Mouse (Mus musculus): ENCODE results near the gene Odf3b. TPM values are rescaled to one million over a fixed set of nuclear protein-coding genes. Genes with fewer than 3 reads are reported as not detected.

Odf3b gene
- polyA plus RNA-seq, 1 experiment from 2014 or later: 0.56 TPM

DNA sequence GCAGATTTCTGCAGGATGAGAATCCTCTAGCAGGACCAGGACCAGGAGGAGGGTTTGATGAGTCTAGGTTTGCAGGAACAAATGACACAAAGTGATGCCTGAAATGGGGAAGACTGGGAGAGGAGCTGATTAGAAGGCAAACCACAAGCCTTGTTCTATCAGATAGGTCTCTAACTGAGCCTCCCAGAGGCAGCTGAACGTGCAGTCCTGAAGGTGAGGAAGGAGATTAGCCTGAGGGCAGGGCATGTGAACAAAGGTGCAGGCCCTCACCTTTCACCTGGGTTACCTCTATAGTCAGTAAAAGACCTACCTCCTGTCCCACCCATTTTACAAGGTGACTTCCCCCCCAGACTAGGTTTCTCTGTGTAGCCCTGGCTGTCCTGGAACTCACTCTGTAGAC lies 20.6 kb upstream of the Odf3b start:
- WGBS (ENCODE audit: insufficient replicate concordance): 7% methylated on average over 1 of the region's 1 CpGs
- H3K9ac ChIP-seq: no peak overlapping the region
- no peaks in the 10 kb centered on the region for H3K9me3 ChIP-seq (replicated peaks)
- H3K27me3 ChIP-seq: no peaks in the 10 kb centered on the region
- DNase-seq: no peak
- no peak overlapping the region for H3K4me3 ChIP-seq (replicated peaks)
- no peak for ATAC-seq (ENCODE audit: low read depth)
- no peak overlapping the region for H3K27ac ChIP-seq
- no peaks in the 10 kb centered on the region for H3K36me3 ChIP-seq
- H3K4me1 ChIP-seq (replicated peaks): 0 out of 2 replicates have a peak, but pooled peaks cover 3% of the 10 kb centered on the region
- no peak overlapping the region for H3K4me2 ChIP-seq

DNA sequence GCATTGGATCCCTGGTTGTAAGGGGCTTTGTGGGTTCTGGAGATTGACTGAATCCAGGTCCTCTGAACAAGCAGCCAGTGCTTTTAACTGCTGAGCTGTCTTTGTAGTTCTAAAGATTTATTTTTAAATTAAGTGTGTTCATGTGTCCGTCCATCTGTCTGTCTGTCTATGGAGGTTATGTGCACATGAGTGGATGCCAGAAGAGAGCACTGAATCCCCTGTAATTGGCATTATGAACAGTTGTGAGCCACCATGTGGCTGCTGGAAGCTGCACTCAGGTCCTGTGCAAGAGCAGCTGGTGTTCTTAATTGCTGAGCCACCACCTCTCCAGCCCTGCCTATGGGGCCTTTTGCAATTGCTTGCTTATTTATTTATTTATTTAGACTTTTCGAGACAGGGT lies 19.1 kb upstream of the Odf3b start:
- Histone ChIP-seq H3K9ac (no peak overlapping the region), H3K4me1 (replicated peaks) (0 out of 2 replicates have a peak, but pooled peaks cover 3% of the 10 kb centered on the region), H3K4me3 (replicated peaks) (no peak overlapping the region), H3K27ac (no peak overlapping the region), H3K36me3 (no peaks in the 10 kb centered on the region), H3K4me2 (no peak overlapping the region), H3K27me3 (no peaks in the 10 kb centered on the region), H3K9me3 (replicated peaks) (no peaks in the 10 kb centered on the region)
- ATAC-seq (ENCODE audit: low read depth): no peak
- WGBS (ENCODE audit: insufficient replicate concordance): 66% methylated on average over 2 of the region's 2 CpGs
- DNase-seq: no peak

DNA sequence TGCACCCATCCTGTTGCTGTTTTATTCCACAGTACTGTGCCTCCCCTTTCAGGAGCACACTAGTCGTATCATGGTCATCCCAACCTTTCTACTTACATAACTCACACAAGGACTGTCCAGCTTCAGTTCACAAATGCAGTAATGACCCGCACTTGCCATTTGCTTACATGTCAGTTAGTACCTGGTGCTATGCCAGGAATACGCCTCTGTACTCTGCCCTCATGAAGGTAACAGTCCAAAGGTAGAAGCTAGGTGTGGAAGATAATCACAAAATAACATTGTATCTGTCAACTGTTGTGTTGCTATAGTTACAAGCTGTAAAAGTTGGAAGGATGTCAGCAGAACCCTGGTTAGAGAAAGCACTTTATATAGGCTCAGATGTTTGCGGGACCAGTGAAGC lies 17.8 kb upstream of the Odf3b start:
- no peak for ATAC-seq (ENCODE audit: low read depth)

DNA sequence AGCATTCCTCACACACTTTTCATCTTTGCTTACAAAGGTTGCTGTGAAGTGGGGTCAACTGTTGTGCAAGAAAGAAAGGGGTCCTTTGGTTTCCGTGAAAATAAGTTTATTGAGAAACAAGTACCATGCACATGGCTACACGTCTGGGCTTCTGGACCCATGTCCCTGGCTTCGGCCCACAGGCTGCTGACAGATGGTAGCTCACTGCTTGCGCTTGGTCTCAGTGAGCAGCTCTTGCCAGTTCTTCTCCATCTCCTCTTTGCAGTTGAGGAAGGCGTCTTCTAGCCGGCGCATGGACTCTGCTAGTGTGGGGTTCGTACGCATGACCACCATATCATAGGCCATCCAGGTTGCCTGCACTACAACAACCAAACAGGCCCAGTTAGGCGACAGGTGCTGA lies 11.0 kb upstream of the Odf3b start:
- Histone ChIP-seq H3K4me3 (replicated peaks) (no peak overlapping the region), H3K4me2 (no peak overlapping the region), H3K9me3 (replicated peaks) (no peaks in the 10 kb centered on the region), H3K27ac (no peak overlapping the region), H3K27me3 (peaks cover 12% of the 10 kb centered on the region; the same call in 1 of the 2 replicates), H3K4me1 (replicated peaks) (no peaks in the 10 kb centered on the region), H3K9ac (no peak overlapping the region), H3K36me3 (no peaks in the 10 kb centered on the region)
- no peak for DNase-seq
- WGBS (ENCODE audit: insufficient replicate concordance): 78% methylated on average over 10 of the region's 10 CpGs
- no peak for ATAC-seq (ENCODE audit: low read depth)

More for the DNA sequence above, 17.8 kb upstream of the Odf3b start:
- H3K9me3 ChIP-seq (replicated peaks): no peaks in the 10 kb centered on the region
- WGBS (ENCODE audit: insufficient replicate concordance): 64% methylated on average over 4 of the region's 4 CpGs
- H3K4me1 ChIP-seq (replicated peaks): 0 out of 2 replicates have a peak, but pooled peaks cover 3% of the 10 kb centered on the region
- H3K27ac ChIP-seq: no peak overlapping the region
- H3K9ac ChIP-seq: no peak overlapping the region
- no peak overlapping the region for H3K4me2 ChIP-seq
- no peak overlapping the region for H3K4me3 ChIP-seq (replicated peaks)
- no peaks in the 10 kb centered on the region for H3K36me3 ChIP-seq
- no peaks in the 10 kb centered on the region for H3K27me3 ChIP-seq
- DNase-seq: no peak

DNA sequence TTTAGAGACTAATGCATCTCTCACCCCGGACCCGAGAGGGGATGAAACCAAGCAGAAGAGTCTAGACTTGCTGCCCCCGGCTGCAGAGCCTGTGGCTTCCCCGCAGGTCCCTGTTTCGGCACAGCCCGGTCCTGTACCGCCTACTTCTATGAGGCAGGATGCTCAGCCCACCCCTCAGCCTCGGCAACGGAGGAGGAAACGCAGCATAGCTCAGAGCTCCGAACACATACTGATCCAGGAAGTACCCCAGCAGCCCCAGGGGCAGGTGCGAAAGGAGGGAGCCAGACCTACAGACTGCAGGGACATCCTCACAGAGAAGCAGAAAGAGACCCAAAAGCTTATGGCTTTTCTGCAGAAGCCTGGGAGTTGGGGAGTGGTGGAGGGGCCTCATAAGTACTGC lies 8.0 kb upstream of the Odf3b start:
- no peaks in the 10 kb centered on the region for H3K9me3 ChIP-seq (replicated peaks)
- no peak overlapping the region for H3K9ac ChIP-seq
- 37% methylated on average over 12 of the region's 12 CpGs for WGBS (ENCODE audit: insufficient replicate concordance)
- ATAC-seq (ENCODE audit: low read depth) (no peak), DNase-seq (no peak)
- peaks cover 14% of the 10 kb centered on the region for H3K27me3 ChIP-seq
- no peaks in the 10 kb centered on the region for H3K36me3 ChIP-seq
- H3K27ac ChIP-seq: no peak overlapping the region
- H3K4me3 ChIP-seq (replicated peaks): no peak overlapping the region
- no peak overlapping the region for H3K4me2 ChIP-seq
- H3K4me1 ChIP-seq (replicated peaks): no peaks in the 10 kb centered on the region

DNA sequence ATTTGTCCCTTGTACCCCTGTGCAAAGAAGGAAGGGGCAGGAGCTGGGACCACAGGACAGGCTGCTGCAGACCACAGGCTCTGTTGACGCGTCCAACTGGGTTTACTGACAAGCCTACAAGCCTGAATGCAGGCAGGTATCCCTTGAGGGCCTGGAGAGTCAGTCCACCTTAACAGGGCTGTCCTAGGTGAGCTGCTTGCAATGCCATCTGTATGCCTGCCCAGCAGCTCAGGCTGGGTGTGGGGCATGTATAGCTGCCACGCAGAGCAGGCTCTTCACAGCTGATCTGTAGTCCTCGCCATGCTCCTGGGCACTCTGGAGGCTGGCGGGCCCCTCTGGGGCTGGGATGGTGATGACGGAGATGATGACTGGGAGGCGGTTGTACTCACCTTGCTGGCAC lies 5.5 kb upstream of the Odf3b start, which contains the start of gene Klhdc7b:
Gene Klhdc7b, plus strand, starts transcription at position 301 of the 400 bp plus-strand sequence.
- Histone ChIP-seq H3K9me3 (replicated peaks) (no peaks in the 10 kb centered on the region), H3K4me1 (replicated peaks) (peaks cover 1% of the 10 kb centered on the region), H3K4me2 (no peak within 1 kb of the TSS), H3K27ac (no peak within 1 kb of the TSS), H3K9ac (no peak within 1 kb of the TSS), H3K36me3 (no peaks in the 10 kb centered on the region), H3K4me3 (replicated peaks) (no peak within 1 kb of the TSS), H3K27me3 (peaks cover 16% of the 10 kb centered on the region)
- DNase-seq (no peak), ATAC-seq (ENCODE audit: low read depth) (no peak)
- WGBS (ENCODE audit: insufficient replicate concordance): 64% methylated on average over 7 of the region's 7 CpGs

DNA sequence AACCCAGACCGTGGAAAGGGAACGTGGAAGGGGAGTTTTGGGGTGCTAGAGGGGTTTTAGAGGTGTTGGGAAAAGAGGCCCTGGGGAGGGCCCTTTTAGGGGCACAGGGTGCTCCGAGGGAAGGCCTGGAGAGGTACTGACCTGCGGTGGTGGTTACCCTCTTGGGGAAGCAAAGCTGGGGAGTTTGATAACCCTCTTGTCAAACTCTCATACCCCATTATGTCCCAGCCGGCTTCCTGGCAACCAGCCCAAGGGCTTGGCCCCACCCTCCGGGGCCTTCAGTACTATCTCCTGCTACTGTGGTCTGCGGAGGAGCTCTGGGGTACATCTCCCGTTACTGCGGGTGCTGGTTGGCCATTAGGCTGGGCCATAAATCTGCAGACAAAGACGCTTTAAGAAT lies 347 bp upstream of the Odf3b start:
- H3K4me1 ChIP-seq (replicated peaks): peaks cover 31% of the 10 kb centered on the region
- ATAC-seq (ENCODE audit: low read depth) (peak; percentile 61), DNase-seq (no peak)
- H3K27ac ChIP-seq: no peak overlapping the region
- WGBS (ENCODE audit: insufficient replicate concordance): 5% methylated on average over 10 of the region's 10 CpGs
- peak overlapping the region; percentile 69 for H3K4me2 ChIP-seq
- no peaks in the 10 kb centered on the region for H3K9me3 ChIP-seq (replicated peaks)
- H3K4me3 ChIP-seq (replicated peaks): peak overlapping the region; percentile 50
- no peaks in the 10 kb centered on the region for H3K36me3 ChIP-seq
- peaks cover 43% of the 10 kb centered on the region for H3K27me3 ChIP-seq
- peak overlapping the region; percentile 47 for H3K9ac ChIP-seq

DNA sequence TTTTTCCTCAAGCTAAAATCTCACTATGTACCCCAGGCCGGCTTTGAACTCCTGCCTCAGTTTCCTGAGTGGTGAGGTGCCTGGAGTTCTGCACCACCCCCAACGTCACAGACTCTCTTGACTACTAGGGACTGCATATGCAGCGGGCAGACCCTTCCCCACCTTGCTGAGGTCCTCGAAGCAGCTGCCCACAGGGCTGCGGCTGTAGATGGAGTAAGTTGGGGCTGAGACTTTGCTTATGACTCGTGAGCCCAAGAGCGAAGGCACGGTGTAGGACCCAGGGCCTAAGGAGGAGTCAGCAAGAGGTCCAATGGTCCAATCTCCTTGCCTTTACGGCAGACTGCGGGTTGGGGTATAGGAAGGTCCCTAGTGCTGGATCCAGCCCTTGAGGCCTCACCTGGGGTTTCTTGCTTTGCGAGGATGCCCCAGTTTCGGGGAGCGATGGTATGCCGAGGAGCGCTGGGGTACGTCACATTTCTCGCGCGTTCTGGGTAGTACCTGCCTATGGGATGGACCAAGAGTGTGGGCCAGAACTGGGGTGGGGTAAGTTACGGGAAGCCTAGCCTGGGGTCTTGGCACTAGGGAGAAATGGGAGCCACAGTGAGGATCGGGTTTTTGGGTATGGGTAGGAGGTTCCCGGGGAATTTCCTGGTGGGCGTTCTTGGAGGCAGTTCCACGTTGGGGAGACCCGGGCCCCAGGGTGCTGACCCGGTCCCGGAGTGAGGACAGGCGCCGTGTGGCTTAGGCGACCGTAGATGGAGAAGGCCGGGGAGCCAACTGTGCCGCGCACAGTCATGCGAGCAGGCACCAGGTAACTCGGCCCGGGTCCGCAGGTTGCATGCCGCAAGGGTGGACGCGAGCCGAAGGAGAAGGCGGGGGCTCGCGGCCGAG lies 899 bp downstream of the Odf3b start:
- no peak for DNase-seq
- Histone ChIP-seq H3K36me3 (no peaks in the 10 kb centered on the region), H3K9ac (peak overlapping the region; percentile 47), H3K4me1 (replicated peaks) (peaks cover 40% of the 10 kb centered on the region), H3K27ac (no peak overlapping the region), H3K4me2 (peak overlapping the region; percentile 69), H3K27me3 (peaks cover 40% of the 10 kb centered on the region), H3K4me3 (replicated peaks) (peak overlapping the region; percentile 50), H3K9me3 (replicated peaks) (no peaks in the 10 kb centered on the region)
- WGBS (ENCODE audit: insufficient replicate concordance): 20% methylated on average over 46 of the region's 46 CpGs
- no peak for ATAC-seq (ENCODE audit: low read depth)

DNA sequence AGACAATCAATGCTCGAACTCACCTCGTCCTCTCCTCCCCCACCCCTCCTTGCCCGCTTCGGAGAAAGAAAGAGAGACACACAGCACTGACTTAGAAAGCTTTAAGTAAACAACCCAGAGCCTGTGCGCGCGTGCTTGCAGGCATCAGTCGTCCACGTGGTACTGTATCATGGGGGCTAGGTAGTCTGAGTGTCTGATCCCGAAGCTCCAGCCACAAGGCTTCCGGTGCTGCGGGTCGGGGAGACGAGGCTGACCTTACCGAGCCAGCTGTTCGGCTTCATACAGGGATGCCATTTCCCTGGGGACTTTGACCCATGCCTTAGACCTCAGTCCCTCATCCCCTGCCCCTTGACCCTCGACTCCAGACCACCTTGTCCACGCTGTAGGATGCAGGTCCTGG lies 1.7 kb downstream of the Odf3b start:
- H3K4me3 ChIP-seq (replicated peaks): no peak overlapping the region

DNA sequence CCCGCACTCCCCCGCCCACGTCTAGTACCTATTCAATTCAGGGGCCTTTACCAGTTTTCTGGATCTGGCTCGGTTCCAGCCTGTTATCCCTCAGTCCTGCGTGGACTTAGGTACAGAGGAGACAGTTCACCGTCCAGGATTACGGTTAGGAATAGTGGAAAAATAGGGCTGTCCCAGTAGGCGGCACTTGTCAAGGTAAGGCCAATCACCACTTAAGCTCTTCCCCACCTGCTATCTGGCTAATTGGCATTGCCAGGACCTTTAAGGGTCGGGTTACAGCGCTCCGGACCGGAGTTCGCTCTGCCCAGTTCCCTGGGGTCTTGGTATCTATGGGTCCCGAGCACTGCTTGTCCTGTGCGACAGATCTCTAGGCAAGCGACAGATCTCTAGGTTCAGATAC lies 2.1 kb downstream of the Odf3b start, which contains the start of gene Tymp:
Gene Tymp, minus strand, starts transcription at position 83 of the 400 bp plus-strand sequence.
- no peak for DNase-seq
- no peak within 1 kb of the TSS for H3K4me3 ChIP-seq (replicated peaks)
- no peak within 1 kb of the TSS for H3K9ac ChIP-seq
- peaks cover 53% of the 10 kb centered on the region for H3K4me1 ChIP-seq (replicated peaks)
- peaks cover 10% of the 10 kb centered on the region for H3K36me3 ChIP-seq
- H3K27ac ChIP-seq: no peak within 1 kb of the TSS
- H3K9me3 ChIP-seq (replicated peaks): no peaks in the 10 kb centered on the region
- 43% methylated on average over 16 of the region's 16 CpGs for WGBS (ENCODE audit: insufficient replicate concordance)
- ATAC-seq (ENCODE audit: low read depth): no peak
- peak within 1 kb of the TSS; percentile 69 for H3K4me2 ChIP-seq
- peaks cover 40% of the 10 kb centered on the region for H3K27me3 ChIP-seq

More for the DNA sequence above, 1.7 kb downstream of the Odf3b start:
- no peak for DNase-seq
- Histone ChIP-seq H3K4me1 (replicated peaks) (peaks cover 49% of the 10 kb centered on the region), H3K27me3 (peaks cover 40% of the 10 kb centered on the region), H3K27ac (no peak overlapping the region), H3K4me2 (peak overlapping the region; percentile 69), H3K36me3 (peaks cover 6% of the 10 kb centered on the region), H3K9me3 (replicated peaks) (no peaks in the 10 kb centered on the region), H3K9ac (no peak overlapping the region)
- ATAC-seq (ENCODE audit: low read depth): no peak
- WGBS (ENCODE audit: insufficient replicate concordance): 8% methylated on average over 18 of the region's 18 CpGs

DNA sequence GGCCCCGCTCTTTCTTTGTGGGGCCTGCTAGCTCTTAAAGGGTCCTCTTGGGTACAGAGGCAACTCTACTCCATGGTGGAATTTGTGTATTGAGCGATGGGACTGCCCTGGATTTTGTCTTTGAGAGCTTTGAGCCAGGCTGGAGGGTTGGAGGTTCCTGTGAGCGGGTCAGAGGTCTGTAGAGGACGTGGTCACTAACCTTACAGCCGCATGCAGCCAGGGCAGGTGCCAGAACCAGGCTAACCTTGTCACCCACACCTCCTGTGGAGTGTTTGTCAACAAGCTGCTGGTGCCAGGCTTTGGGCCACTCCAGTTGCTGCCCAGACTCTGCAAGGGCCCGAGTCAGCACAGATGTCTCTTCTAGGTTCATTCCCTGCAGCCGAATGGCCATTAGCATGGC lies 3.0 kb downstream of the Odf3b start:
- 68% methylated on average over 7 of the region's 7 CpGs for WGBS (ENCODE audit: insufficient replicate concordance)
- H3K4me2 ChIP-seq: no peak overlapping the region
- H3K9me3 ChIP-seq (replicated peaks): no peaks in the 10 kb centered on the region
- ATAC-seq (ENCODE audit: low read depth) (no peak), DNase-seq (no peak)
- peaks cover 58% of the 10 kb centered on the region for H3K4me1 ChIP-seq (replicated peaks)
- H3K4me3 ChIP-seq (replicated peaks): no peak overlapping the region
- H3K27ac ChIP-seq: no peak overlapping the region
- peaks cover 19% of the 10 kb centered on the region for H3K36me3 ChIP-seq
- no peak overlapping the region for H3K9ac ChIP-seq
- peaks cover 40% of the 10 kb centered on the region for H3K27me3 ChIP-seq
